Mouse (Mus musculus): ENCODE data around the gene Cc2d2b. TPM values are rescaled to one million over a fixed set of nuclear protein-coding genes. Genes with fewer than 3 reads are reported as not detected.

Cc2d2b gene
- polyA plus RNA-seq, 1 experiment from 2014 or later, result 0.04 TPM

DNA sequence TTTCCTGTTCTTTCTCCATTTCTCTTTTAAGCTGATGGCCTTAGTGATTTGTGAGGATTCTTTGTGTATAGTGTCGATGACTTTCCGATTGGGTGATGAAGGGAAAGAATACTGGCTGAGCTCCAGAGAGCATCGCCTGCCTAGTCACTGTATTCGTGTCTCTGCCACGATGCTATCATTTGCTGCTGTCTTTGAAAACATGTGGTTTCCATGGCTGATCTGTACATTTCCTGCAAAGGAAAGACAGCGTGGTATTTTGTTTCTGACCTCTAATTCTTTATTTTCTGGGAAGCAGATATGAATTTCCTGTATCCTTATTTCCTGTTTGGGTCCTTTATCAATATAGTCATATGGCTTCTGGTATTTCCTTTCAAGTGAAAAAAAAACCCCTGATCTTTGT is 91.8 kb downstream of the Cc2d2b start:
- WGBS, result 64% methylated on average over 6 of the region's 6 CpGs

DNA sequence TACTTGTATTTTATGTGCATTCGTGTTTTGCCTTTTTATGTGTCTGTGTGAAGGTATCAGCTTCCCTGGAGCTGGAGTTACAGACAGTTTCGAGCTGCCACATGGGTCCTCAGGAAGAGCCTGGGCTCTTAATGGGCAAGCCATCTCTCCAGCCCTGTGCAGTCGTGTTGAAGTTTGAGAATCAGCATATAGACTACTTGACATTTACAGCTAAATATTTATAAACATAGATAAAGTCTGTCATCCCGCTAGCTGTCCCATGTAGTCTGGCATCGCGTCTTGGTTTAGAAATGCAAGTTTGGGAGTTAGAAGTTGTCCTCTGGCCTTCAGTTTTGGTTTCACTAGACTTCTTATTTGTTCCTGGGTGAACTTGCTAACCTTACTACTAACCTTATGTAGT is 92.5 kb downstream of the Cc2d2b start:
- Histone ChIP-seq H3K4me2 (no peak overlapping the region), H3K9ac (no peak overlapping the region), H3K27me3 (replicated peaks) (no peaks in the 10 kb centered on the region), H3K4me3 (no peak overlapping the region), H3K4me1 (replicated peaks) (peaks cover 8% of the 10 kb centered on the region; the same call in 1 of the 2 replicates), H3K9me3 (replicated peaks) (no peaks in the 10 kb centered on the region), H3K36me3 (peaks cover 72% of the 10 kb centered on the region), H3K27ac (ENCODE audit: poor library complexity, severe bottlenecking) (no peak overlapping the region)
- WGBS, result 90% methylated on average over 6 of the region's 6 CpGs
- ATAC-seq (ENCODE audit: insufficient number of reproducible peaks, low FRiP score), result no peak

More for the DNA sequence above, 91.8 kb downstream of the Cc2d2b start:
- Histone ChIP-seq H3K36me3 (peaks cover 64% of the 10 kb centered on the region), H3K9me3 (replicated peaks) (no peaks in the 10 kb centered on the region), H3K4me1 (replicated peaks) (peaks cover 8% of the 10 kb centered on the region; the same call in 1 of the 2 replicates), H3K27me3 (replicated peaks) (no peaks in the 10 kb centered on the region), H3K4me2 (no peak overlapping the region), H3K27ac (ENCODE audit: poor library complexity, severe bottlenecking) (no peak overlapping the region), H3K9ac (no peak overlapping the region), H3K4me3 (no peak overlapping the region)
- ATAC-seq (ENCODE audit: insufficient number of reproducible peaks, low FRiP score), result no peak

DNA sequence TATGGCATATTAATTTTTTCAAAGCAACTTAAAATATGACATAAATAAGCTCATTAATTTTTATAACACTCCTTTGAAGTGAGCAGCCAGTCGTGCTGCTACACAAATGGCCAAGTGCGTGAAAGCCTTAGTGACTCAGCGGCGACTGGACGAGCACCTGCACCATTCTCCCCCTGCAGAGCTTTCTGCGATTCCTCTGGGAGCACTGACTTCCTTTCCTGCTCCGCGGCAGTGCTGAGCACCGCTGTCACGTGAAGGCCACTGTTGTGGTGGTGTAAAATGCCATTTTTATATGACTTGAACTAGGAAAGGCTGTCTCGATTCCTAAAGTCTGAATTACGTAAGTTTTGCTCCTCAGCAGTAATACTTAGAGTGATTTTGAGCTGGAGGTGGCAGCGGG is 93.0 kb downstream of the Cc2d2b start:
- no peak overlapping the region for H3K9ac ChIP-seq
- no peak overlapping the region for H3K4me2 ChIP-seq
- no peak overlapping the region for H3K4me3 ChIP-seq
- H3K4me1 ChIP-seq (replicated peaks), result peaks cover 8% of the 10 kb centered on the region; the same call in 1 of the 2 replicates
- no peak overlapping the region for H3K27ac ChIP-seq (ENCODE audit: poor library complexity, severe bottlenecking)
- 83% methylated on average over 13 of the region's 13 CpGs for WGBS
- no peak for ATAC-seq (ENCODE audit: insufficient number of reproducible peaks, low FRiP score)
- no peaks in the 10 kb centered on the region for H3K27me3 ChIP-seq (replicated peaks)
- peaks cover 74% of the 10 kb centered on the region for H3K36me3 ChIP-seq
- no peaks in the 10 kb centered on the region for H3K9me3 ChIP-seq (replicated peaks)

DNA sequence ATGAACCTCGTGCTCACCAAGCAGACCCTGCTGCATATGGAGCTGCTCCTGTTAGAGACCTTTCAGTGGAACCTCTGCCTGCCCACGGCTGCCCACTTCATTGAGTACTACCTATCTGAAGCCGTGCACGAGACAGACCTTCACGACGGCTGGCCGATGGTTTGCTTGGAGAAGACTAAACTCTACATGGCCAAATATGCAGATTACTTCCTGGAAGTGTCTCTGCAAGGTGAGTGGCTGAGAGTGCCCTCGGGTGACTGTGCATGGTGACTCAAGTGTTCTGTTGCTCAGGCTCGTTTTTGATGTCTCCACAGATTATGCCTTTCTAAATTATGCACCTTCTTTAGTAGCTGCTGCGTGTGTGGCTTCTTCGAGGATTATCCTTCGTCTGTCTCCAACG is 96.2 kb downstream of the Cc2d2b start:
- H3K4me1 ChIP-seq (replicated peaks), result no peaks in the 10 kb centered on the region; the same call in none of the 2 replicates
- no peaks in the 10 kb centered on the region for H3K9me3 ChIP-seq (replicated peaks)
- ATAC-seq (ENCODE audit: insufficient number of reproducible peaks, low FRiP score), result no peak
- peaks cover 69% of the 10 kb centered on the region for H3K36me3 ChIP-seq
- no peaks in the 10 kb centered on the region for H3K27me3 ChIP-seq (replicated peaks)
- 86% methylated on average over 13 of the region's 13 CpGs for WGBS
- no peak overlapping the region for H3K27ac ChIP-seq (ENCODE audit: poor library complexity, severe bottlenecking)
- H3K9ac ChIP-seq, result no peak overlapping the region
- H3K4me3 ChIP-seq, result no peak overlapping the region
- no peak overlapping the region for H3K4me2 ChIP-seq

DNA sequence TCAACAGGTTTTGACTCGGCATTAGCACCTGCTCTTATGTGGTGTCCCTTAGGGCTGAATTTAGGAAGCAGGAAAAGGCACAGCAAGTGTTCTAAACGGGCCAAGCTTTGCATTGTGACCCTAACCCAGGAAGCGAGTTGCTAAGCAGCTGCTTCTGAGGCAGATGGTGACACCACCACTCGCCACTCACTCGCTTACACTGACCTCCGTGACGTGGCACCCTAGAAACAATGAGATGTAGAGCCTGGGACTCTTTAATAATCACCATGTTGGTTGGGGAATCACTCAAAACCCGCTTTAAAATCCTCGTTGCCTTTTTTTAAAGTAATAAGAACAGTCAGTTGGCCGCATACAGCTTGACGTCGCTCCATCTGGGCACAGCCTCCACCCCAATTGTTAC is 100.8 kb downstream of the Cc2d2b start:
- WGBS, result 83% methylated on average over 12 of the region's 12 CpGs
- Histone ChIP-seq H3K4me2 (no peak overlapping the region), H3K9me3 (replicated peaks) (no peaks in the 10 kb centered on the region), H3K27ac (ENCODE audit: poor library complexity, severe bottlenecking) (no peak overlapping the region), H3K9ac (no peak overlapping the region), H3K27me3 (replicated peaks) (no peaks in the 10 kb centered on the region), H3K36me3 (peaks cover 41% of the 10 kb centered on the region), H3K4me3 (no peak overlapping the region), H3K4me1 (replicated peaks) (no peaks in the 10 kb centered on the region; the same call in 1 of the 2 replicates)
- ATAC-seq (ENCODE audit: insufficient number of reproducible peaks, low FRiP score), result no peak

DNA sequence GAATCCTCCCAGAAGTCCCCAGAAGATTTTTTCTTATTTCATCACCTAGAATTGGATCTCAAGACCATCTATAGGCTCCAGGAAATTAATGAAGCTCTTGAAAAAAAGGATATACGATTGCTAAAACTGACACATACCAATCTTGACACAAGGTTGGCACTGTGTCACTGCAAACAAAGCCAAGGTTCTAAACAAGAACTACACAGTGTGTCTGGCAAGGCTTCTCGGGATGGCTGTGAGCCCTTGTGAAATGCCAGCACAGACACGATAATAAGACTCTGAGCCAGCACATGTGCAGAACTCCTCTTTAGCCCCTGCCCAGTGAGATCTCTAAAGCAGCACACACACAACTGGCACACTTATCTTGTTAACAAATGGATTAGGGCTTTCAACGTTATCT is 111.0 kb downstream of the Cc2d2b start:
- no peak for ATAC-seq (ENCODE audit: insufficient number of reproducible peaks, low FRiP score)
- Histone ChIP-seq H3K36me3 (no peaks in the 10 kb centered on the region), H3K9ac (no peak overlapping the region), H3K4me2 (no peak overlapping the region), H3K4me1 (replicated peaks) (0 out of 2 replicates have a peak, but pooled peaks cover 3% of the 10 kb centered on the region), H3K9me3 (replicated peaks) (no peaks in the 10 kb centered on the region), H3K4me3 (no peak overlapping the region), H3K27me3 (replicated peaks) (0 out of 2 replicates have a peak, but pooled peaks cover 6% of the 10 kb centered on the region), H3K27ac (ENCODE audit: poor library complexity, severe bottlenecking) (no peak overlapping the region)
- WGBS, result 37% methylated on average over 4 of the region's 4 CpGs

DNA sequence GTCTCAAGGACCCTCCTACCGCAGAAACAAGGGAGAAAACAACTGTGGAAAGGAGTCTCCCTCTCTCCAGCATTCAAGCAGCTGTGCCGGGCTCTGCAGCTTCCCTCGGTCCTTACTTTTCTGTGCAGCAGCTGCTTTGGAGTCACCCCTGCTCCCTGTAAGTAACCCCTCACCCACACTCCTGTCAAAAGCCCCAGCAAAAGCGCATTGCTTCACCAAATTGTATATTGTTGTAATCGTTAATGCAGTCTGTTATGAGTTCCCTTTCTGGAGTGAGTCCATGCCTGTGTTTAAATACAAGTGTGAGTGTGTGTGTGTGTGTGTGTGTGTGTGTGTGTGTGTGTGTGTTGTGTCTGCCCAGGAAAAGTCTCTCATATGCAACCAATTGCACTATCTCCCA is 119.7 kb downstream of the Cc2d2b start:
- H3K9me3 ChIP-seq (replicated peaks), result no peaks in the 10 kb centered on the region
- no peak for ATAC-seq (ENCODE audit: insufficient number of reproducible peaks, low FRiP score)
- no peak overlapping the region for H3K9ac ChIP-seq
- no peak overlapping the region for H3K27ac ChIP-seq (ENCODE audit: poor library complexity, severe bottlenecking)
- no peaks in the 10 kb centered on the region for H3K4me1 ChIP-seq (replicated peaks)
- H3K4me3 ChIP-seq, result no peak overlapping the region
- H3K27me3 ChIP-seq (replicated peaks), result peaks cover 32% of the 10 kb centered on the region
- no peak overlapping the region for H3K4me2 ChIP-seq
- 27% methylated on average over 5 of the region's 5 CpGs for WGBS
- no peaks in the 10 kb centered on the region for H3K36me3 ChIP-seq

DNA sequence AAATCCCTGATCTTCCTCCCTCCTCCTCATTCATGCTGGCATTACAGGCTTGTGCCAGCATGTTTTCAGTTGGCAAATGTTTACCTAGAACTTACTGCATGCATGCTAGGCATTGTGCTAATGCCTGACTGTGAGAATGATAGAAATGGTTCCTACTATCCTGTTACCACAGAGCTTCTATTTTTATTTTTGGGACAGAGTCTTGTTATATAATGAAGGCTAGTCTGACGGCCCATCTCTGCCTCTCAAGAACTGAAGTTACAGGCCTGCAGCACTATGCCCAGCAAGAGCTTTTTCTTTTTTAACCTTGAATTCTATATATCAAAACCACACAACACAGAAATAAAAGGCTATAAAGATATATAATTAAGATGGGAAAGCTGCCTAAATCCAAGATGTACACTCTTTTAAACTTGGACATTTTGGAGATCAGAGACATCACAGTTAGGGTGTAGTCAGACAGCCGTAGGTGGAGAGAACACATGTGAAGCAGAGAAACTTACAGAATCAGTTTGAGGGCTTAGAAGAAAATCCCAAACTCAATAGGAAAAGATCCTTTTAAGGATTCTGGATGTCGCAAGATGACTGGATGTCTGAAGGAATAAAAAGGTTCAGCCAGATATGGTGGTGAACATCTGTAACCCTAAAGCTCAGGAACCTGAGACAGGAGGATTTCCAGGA is 121.0 kb downstream of the Cc2d2b start:
- Histone ChIP-seq H3K36me3 (no peaks in the 10 kb centered on the region), H3K9me3 (replicated peaks) (no peaks in the 10 kb centered on the region), H3K4me2 (no peak overlapping the region), H3K27me3 (replicated peaks) (peaks cover 37% of the 10 kb centered on the region), H3K27ac (ENCODE audit: poor library complexity, severe bottlenecking) (no peak overlapping the region), H3K4me1 (replicated peaks) (no peaks in the 10 kb centered on the region), H3K9ac (no peak overlapping the region), H3K4me3 (no peak overlapping the region)
- no peak for ATAC-seq (ENCODE audit: insufficient number of reproducible peaks, low FRiP score)
- 81% methylated on average over 3 of the region's 3 CpGs for WGBS

DNA sequence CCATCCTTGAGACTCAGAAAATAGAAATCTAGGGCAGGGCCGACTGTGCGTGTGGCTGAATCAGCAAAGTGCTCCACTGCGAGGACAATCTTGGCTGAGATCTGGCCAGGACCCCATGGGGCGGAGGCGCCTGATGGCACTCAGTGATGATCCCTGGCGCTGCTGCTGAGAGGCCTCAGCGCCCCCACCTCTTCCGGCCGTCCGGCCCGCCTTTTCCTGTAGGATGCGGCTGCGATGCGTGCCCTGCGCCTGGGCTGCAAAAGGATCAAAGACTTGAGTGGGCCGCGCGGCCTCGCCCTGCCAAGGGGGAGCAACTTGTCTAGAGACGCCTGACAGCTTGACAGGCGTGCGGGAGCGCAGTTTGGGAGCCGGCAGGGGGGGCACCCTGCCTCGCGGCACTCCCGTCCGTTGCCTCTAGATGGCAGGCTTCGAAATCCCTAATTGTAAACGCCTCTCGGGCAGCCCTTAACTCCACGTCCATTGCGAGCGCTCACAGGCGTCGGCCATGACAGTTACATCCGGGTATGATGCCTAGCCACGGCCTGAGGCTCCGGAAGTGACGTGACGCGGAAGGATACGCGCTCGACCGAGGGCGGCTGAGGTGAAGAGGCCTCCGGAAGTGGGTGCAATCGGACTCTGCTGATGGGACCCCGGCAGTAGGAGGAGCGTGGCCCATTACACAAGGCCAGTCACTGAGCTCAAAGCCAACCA is 124.6 kb downstream of the Cc2d2b start:
- Histone ChIP-seq H3K27ac (ENCODE audit: poor library complexity, severe bottlenecking) (peak overlapping the region; percentile 73), H3K27me3 (replicated peaks) (peaks cover 47% of the 10 kb centered on the region), H3K9me3 (replicated peaks) (no peaks in the 10 kb centered on the region), H3K4me2 (peak overlapping the region; percentile 73), H3K9ac (peak overlapping the region; percentile 52), H3K4me1 (replicated peaks) (no peaks in the 10 kb centered on the region), H3K36me3 (no peaks in the 10 kb centered on the region), H3K4me3 (peak overlapping the region; percentile 63)
- peak; percentile 95 for ATAC-seq (ENCODE audit: insufficient number of reproducible peaks, low FRiP score)
- WGBS, result 3% methylated on average over 51 of the region's 51 CpGs

All from heart, embryonic 12.5 days (tissue).